Mouse (Mus musculus): ENCODE results near the gene Nup210. TPM values are rescaled to one million over a fixed set of nuclear protein-coding genes. Genes with fewer than 3 reads are reported as not detected.

Nup210 gene
- total and polyA plus RNA-seq, 2 experiments from 2014 or later: 12.5 to 52.6 TPM

- H3K4me2 ChIP-seq (ENCODE audit: low read depth): no peak overlapping the region
- no peak overlapping the region for H3K9ac ChIP-seq
- H3K4me3 ChIP-seq (ENCODE audit: low read depth, low read length): no peak overlapping the region
- no peaks in the 10 kb centered on the region for H3K9me3 ChIP-seq (ENCODE audit: low read length)
- WGBS: 50% methylated on average over 5 of the region's 5 CpGs
- H3K4me1 ChIP-seq (ENCODE audit: insufficient read depth): no peaks in the 10 kb centered on the region
- DNase-seq: peak; percentile 13
- H3K27me3 ChIP-seq (ENCODE audit: insufficient read depth, low read length): no peaks in the 10 kb centered on the region
- no peak for TF ChIP-seq CTCF (IDR thresholded peaks at IDR 0.05; ENCODE audit: low read depth)
- ATAC-seq: no peak
- H3K36me3 ChIP-seq (ENCODE audit: insufficient read depth): peaks cover 60% of the 10 kb centered on the region
- no peak overlapping the region for H3K27ac ChIP-seq (ENCODE audit: low read depth, low read length)
Measured at GRCm38 (mm10) chr6:91041287-91041686, 75.3 kb downstream of the Nup210 start.

- Histone ChIP-seq H3K9me3 (ENCODE audit: low read length) (no peaks in the 10 kb centered on the region), H3K4me2 (ENCODE audit: low read depth) (no peak overlapping the region), H3K4me3 (ENCODE audit: low read depth, low read length) (no peak overlapping the region), H3K4me1 (ENCODE audit: insufficient read depth) (no peaks in the 10 kb centered on the region), H3K27me3 (ENCODE audit: insufficient read depth, low read length) (no peaks in the 10 kb centered on the region), H3K36me3 (ENCODE audit: insufficient read depth) (peaks cover 26% of the 10 kb centered on the region), H3K9ac (no peak overlapping the region), H3K27ac (ENCODE audit: low read depth, low read length) (no peak overlapping the region)
- no peak for DNase-seq
- WGBS: 85% methylated on average over 5 of the region's 5 CpGs
- ATAC-seq: no peak
- TF ChIP-seq CTCF (IDR thresholded peaks at IDR 0.05; ENCODE audit: low read depth): no peak
Measured at GRCm38 (mm10) chr6:91028256-91028655, 88.4 kb downstream of the Nup210 start.

DNA sequence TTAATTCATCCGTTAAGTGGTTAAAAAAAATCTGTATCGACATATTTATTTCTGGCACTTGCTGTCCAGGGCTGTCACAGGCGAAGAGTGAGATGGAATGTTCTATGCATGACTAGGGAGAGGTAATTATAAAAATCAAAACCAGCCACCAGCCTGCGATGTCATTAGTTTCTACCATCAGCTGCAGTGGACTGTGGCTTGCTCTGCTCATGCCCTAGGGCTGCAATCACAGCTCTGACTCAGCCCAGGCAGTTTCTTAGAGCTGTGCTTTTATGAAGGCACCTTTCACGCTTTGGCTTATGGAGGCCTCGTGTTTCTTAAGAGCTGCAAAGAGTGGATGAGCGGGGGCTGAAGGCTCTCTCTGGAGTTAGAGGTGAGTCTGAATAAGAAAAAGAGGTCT is 95.8 kb downstream of the Nup210 start:
- WGBS: 80% methylated on average over 7 of the region's 7 CpGs
- H3K4me2 ChIP-seq (ENCODE audit: low read depth): no peak overlapping the region
- TF ChIP-seq CTCF (IDR thresholded peaks at IDR 0.05; ENCODE audit: low read depth): no peak
- H3K9me3 ChIP-seq (ENCODE audit: low read length): no peaks in the 10 kb centered on the region
- H3K4me3 ChIP-seq (ENCODE audit: low read depth, low read length): no peak overlapping the region
- H3K9ac ChIP-seq: no peak overlapping the region
- DNase-seq (no peak), ATAC-seq (no peak)
- no peaks in the 10 kb centered on the region for H3K27me3 ChIP-seq (ENCODE audit: insufficient read depth, low read length)
- no peaks in the 10 kb centered on the region for H3K4me1 ChIP-seq (ENCODE audit: insufficient read depth)
- H3K27ac ChIP-seq (ENCODE audit: low read depth, low read length): no peak overlapping the region
- peaks cover 22% of the 10 kb centered on the region for H3K36me3 ChIP-seq (ENCODE audit: insufficient read depth)

- Histone ChIP-seq H3K9me3 (ENCODE audit: low read length) (no peaks in the 10 kb centered on the region), H3K9ac (no peak overlapping the region), H3K4me2 (ENCODE audit: low read depth) (no peak overlapping the region), H3K27ac (ENCODE audit: low read depth, low read length) (no peak overlapping the region), H3K4me1 (ENCODE audit: insufficient read depth) (no peaks in the 10 kb centered on the region), H3K4me3 (ENCODE audit: low read depth, low read length) (no peak overlapping the region), H3K27me3 (ENCODE audit: insufficient read depth, low read length) (no peaks in the 10 kb centered on the region), H3K36me3 (ENCODE audit: insufficient read depth) (peaks cover 38% of the 10 kb centered on the region)
- DNase-seq (no peak), ATAC-seq (no peak)
- TF ChIP-seq CTCF (IDR thresholded peaks at IDR 0.05; ENCODE audit: low read depth): no peak
- 92% methylated on average over 7 of the region's 7 CpGs for WGBS
Measured at GRCm38 (mm10) chr6:91016600-91017230, 99.9 kb downstream of the Nup210 start.

- ATAC-seq (no peak), DNase-seq (no peak)
- no peak overlapping the region for H3K27ac ChIP-seq (ENCODE audit: low read depth, low read length)
- no peaks in the 10 kb centered on the region for H3K9me3 ChIP-seq (ENCODE audit: low read length)
- no peak overlapping the region for H3K9ac ChIP-seq
- 77% methylated on average over 9 of the region's 9 CpGs for WGBS
- H3K4me3 ChIP-seq (ENCODE audit: low read depth, low read length): no peak overlapping the region
- no peaks in the 10 kb centered on the region for H3K27me3 ChIP-seq (ENCODE audit: insufficient read depth, low read length)
- TF ChIP-seq CTCF (IDR thresholded peaks at IDR 0.05; ENCODE audit: low read depth): no peak
- peaks cover 30% of the 10 kb centered on the region for H3K36me3 ChIP-seq (ENCODE audit: insufficient read depth)
- no peaks in the 10 kb centered on the region for H3K4me1 ChIP-seq (ENCODE audit: insufficient read depth)
- H3K4me2 ChIP-seq (ENCODE audit: low read depth): no peak overlapping the region
Measured at GRCm38 (mm10) chr6:91014198-91014958, 102.3 kb downstream of the Nup210 start.

- no peak for TF ChIP-seq CTCF (IDR thresholded peaks at IDR 0.05; ENCODE audit: low read depth)
- Histone ChIP-seq H3K4me3 (ENCODE audit: low read depth, low read length) (no peak overlapping the region), H3K36me3 (ENCODE audit: insufficient read depth) (peaks cover 21% of the 10 kb centered on the region), H3K27ac (ENCODE audit: low read depth, low read length) (no peak overlapping the region), H3K27me3 (ENCODE audit: insufficient read depth, low read length) (no peaks in the 10 kb centered on the region), H3K4me1 (ENCODE audit: insufficient read depth) (no peaks in the 10 kb centered on the region), H3K9ac (no peak overlapping the region), H3K9me3 (ENCODE audit: low read length) (no peaks in the 10 kb centered on the region), H3K4me2 (ENCODE audit: low read depth) (no peak overlapping the region)
- ATAC-seq (no peak), DNase-seq (no peak)
- WGBS: 87% methylated on average over 3 of the region's 3 CpGs
Measured at GRCm38 (mm10) chr6:91012458-91012857, 104.2 kb downstream of the Nup210 start.

GRCm38 (mm10) chr6:91011568-91011967 is 105.1 kb downstream of the Nup210 start:
- 77% methylated on average over 4 of the region's 4 CpGs for WGBS
- H3K27ac ChIP-seq (ENCODE audit: low read depth, low read length): no peak overlapping the region
- no peaks in the 10 kb centered on the region for H3K27me3 ChIP-seq (ENCODE audit: insufficient read depth, low read length)
- H3K9ac ChIP-seq: no peak overlapping the region
- DNase-seq: no peak
- H3K36me3 ChIP-seq (ENCODE audit: insufficient read depth): peaks cover 21% of the 10 kb centered on the region
- TF ChIP-seq CTCF (IDR thresholded peaks at IDR 0.05; ENCODE audit: low read depth): no peak
- H3K4me2 ChIP-seq (ENCODE audit: low read depth): no peak overlapping the region
- no peak overlapping the region for H3K4me3 ChIP-seq (ENCODE audit: low read depth, low read length)
- no peaks in the 10 kb centered on the region for H3K4me1 ChIP-seq (ENCODE audit: insufficient read depth)
- no peaks in the 10 kb centered on the region for H3K9me3 ChIP-seq (ENCODE audit: low read length)
- no peak for ATAC-seq

All from forebrain, postnatal 0 days (tissue).